Mouse (Mus musculus) embryonic facial prominence, embryonic 11.5 days (tissue): Measurements from ENCODE around the gene C5ar1. TPM values are rescaled to one million over a fixed set of nuclear protein-coding genes. Genes with fewer than 3 reads are reported as not detected.
"Not testable (repeated sequence)": the region's sequence is repeated elsewhere in the genome, so short reads cannot be mapped to it uniquely, and the experiment has no call there.

Experiments used
- ATAC-seq: fragments of 200-750 bp; cut with Nextera tagmentation; replicated peaks from 2 replicates; pipeline ENCODE4 v1.8.0; 2017; ENCODE audit warnings: low read depth; ENCODE audit not compliant: insufficient number of reproducible peaks, low FRiP score, low TSS enrichment
- DNase-seq: peaks from one replicate; pipeline ENCODE4 v3.0.0-alpha.2; 2015; ENCODE audit warnings: low spot score
- H3K27ac ChIP-seq: fragments of 300-500 bp; sonication (generic); replicated peaks from 2 replicates; pipeline ENCODE4 v1.5.1; 2014; ENCODE audit warnings: mild to moderate bottlenecking, low read depth, low read length, control low read depth
- H3K27me3 ChIP-seq: fragments of 300-500 bp; sonication (generic); 2 replicates; pipeline ENCODE4 v1.6.1; 2014; ENCODE audit warnings: mild to moderate bottlenecking, low read length, moderate library complexity, mixed read lengths; ENCODE audit not compliant: control insufficient read depth, insufficient read depth
- H3K36me3 ChIP-seq: fragments of 300-500 bp; sonication (generic); replicated peaks from 2 replicates; pipeline ENCODE4 v1.6.1; 2014; ENCODE audit warnings: low read depth, mild to moderate bottlenecking, low read length, moderate library complexity, mixed read lengths; ENCODE audit not compliant: control insufficient read depth, insufficient read depth
- H3K4me1 ChIP-seq: fragments of 300-500 bp; sonication (generic); 2 replicates; pipeline ENCODE4 v1.6.1; 2014; ENCODE audit warnings: low read length, mixed read lengths; ENCODE audit not compliant: control insufficient read depth, insufficient read depth
- H3K4me2 ChIP-seq: fragments of 300-500 bp; sonication (generic); 2 replicates; pipeline ENCODE4 v1.6.1; 2014; ENCODE audit warnings: low read depth, mild to moderate bottlenecking, control low read depth, low read length, moderate library complexity
- H3K4me3 ChIP-seq: fragments of 300-500 bp; sonication (generic); 2 replicates; pipeline ENCODE4 v1.5.1; 2014; ENCODE audit warnings: low read depth, low read length, control low read depth
- H3K9ac ChIP-seq: fragments of 300-500 bp; sonication (generic); replicated peaks from 2 replicates; pipeline ENCODE4 v1.6.1; 2014; ENCODE audit warnings: mild to moderate bottlenecking, control low read depth, low read length
- H3K9me3 ChIP-seq: fragments of 300-500 bp; sonication (generic); replicated peaks from 2 replicates; pipeline ENCODE4 v1.6.1; 2016; ENCODE audit warnings: mild to moderate bottlenecking, low read length, inconsistent platforms, mixed read lengths; ENCODE audit not compliant: control insufficient read depth
- WGBS: fragments of 180-500 bp; shearing (Covaris S2); extraction: QIAGEN DNeasy Blood & Tissue Kit; methylation state at CpG from one replicate; pipeline ENCODE4 v1.1.7; 2014; 5-methylcytosine and 5-hydroxymethylcytosine counted together
- polyA plus RNA-seq: library from polyadenylated mRNA; unstranded; fragments of >200 nt; fragmentation: Nextera tagmentation; extraction: Ambion mirVana; gene quantifications from 2 replicates; pipeline ENCODE4 v1.2.1, GENCODE M21; 2014

The C5ar1 gene
- 0.71 and 1.00 TPM in 2 replicates for polyA plus RNA-seq

- DNase-seq (no peak), ATAC-seq (no peak)
- no peaks in the 10 kb centered on the region for H3K9me3 ChIP-seq
- no peaks in the 10 kb centered on the region for H3K36me3 ChIP-seq
- no peak within 1 kb of the TSS for H3K9ac ChIP-seq
- H3K4me1 ChIP-seq: no peaks in the 10 kb centered on the region
- H3K4me3 ChIP-seq: no peak within 1 kb of the TSS
- H3K27me3 ChIP-seq: no peaks in the 10 kb centered on the region
- no peak within 1 kb of the TSS for H3K4me2 ChIP-seq
- H3K27ac ChIP-seq: no peak within 1 kb of the TSS
- 86% methylated on average over 5 of the region's 5 CpGs for WGBS
Measured at GRCm38 (mm10) chr7:16259110-16259590, at the start of gene C5ar1. Gene C5ar1, minus strand, starts transcription at chr7:16259540.

- no peak for ATAC-seq
- H3K27me3 ChIP-seq: peaks cover 11% of the 10 kb centered on the region; the same call in 1 of the 2 replicates
- H3K4me2 ChIP-seq: peak overlapping the region; percentile 100
- WGBS: 43% methylated on average over 16 of the region's 16 CpGs
- DNase-seq: no peak
- peak overlapping the region; percentile 71 for H3K4me3 ChIP-seq
- no peaks in the 10 kb centered on the region for H3K36me3 ChIP-seq
- no peaks in the 10 kb centered on the region for H3K9me3 ChIP-seq
- H3K27ac ChIP-seq: no peak overlapping the region
- H3K9ac ChIP-seq: peak overlapping the region; percentile 50
- H3K4me1 ChIP-seq: peaks cover 18% of the 10 kb centered on the region
Measured at GRCm38 (mm10) chr7:16308555-16309317, 49.4 kb upstream of the C5ar1 start.

GRCm38 (mm10) chr7:16308093-16308492 is 48.8 kb upstream of the C5ar1 start, which contains the start of gene Bbc3:
Gene Bbc3, plus strand, starts transcription at chr7:16308393.
- Histone ChIP-seq H3K27me3 (peaks cover 11% of the 10 kb centered on the region; the same call in 1 of the 2 replicates), H3K9ac (peak within 1 kb of the TSS; percentile 50), H3K4me1 (peaks cover 14% of the 10 kb centered on the region), H3K4me3 (peak within 1 kb of the TSS; percentile 71), H3K4me2 (peak within 1 kb of the TSS; percentile 100)
- not testable (repeated sequence) for ATAC-seq, H3K36me3 ChIP-seq, H3K9me3 ChIP-seq, DNase-seq, H3K27ac ChIP-seq
- 59% methylated on average over 1 of the region's 1 CpGs for WGBS

GRCm38 (mm10) chr7:16307141-16307540 is 47.8 kb upstream of the C5ar1 start:
- not testable (repeated sequence) for H3K4me3 ChIP-seq, H3K36me3 ChIP-seq, DNase-seq, H3K4me2 ChIP-seq, H3K27ac ChIP-seq, H3K9me3 ChIP-seq, ATAC-seq, H3K9ac ChIP-seq, H3K4me1 ChIP-seq
- H3K27me3 ChIP-seq: peaks cover 10% of the 10 kb centered on the region; the same call in 1 of the 2 replicates
- WGBS: 68% methylated on average over 6 of the region's 6 CpGs

GRCm38 (mm10) chr7:16299419-16300035 is 40.2 kb upstream of the C5ar1 start:
- Histone ChIP-seq H3K4me3 (peak overlapping the region; percentile 44), H3K9ac (peak overlapping the region; percentile 62), H3K36me3 (no peaks in the 10 kb centered on the region), H3K9me3 (no peaks in the 10 kb centered on the region), H3K4me2 (peak overlapping the region; percentile 90), H3K27me3 (no peaks in the 10 kb centered on the region), H3K4me1 (no peaks in the 10 kb centered on the region; the same call in none of the 2 replicates), H3K27ac (no peak overlapping the region; the same call in 1 of the 2 replicates)
- WGBS: under 1% methylated on average over 52 of the region's 52 CpGs
- ATAC-seq: peak; percentile 86
- DNase-seq: peak; percentile 91

- DNase-seq (no peak), ATAC-seq (no peak)
- H3K36me3 ChIP-seq: no peaks in the 10 kb centered on the region
- no peaks in the 10 kb centered on the region; the same call in none of the 2 replicates for H3K4me1 ChIP-seq
- peak overlapping the region; percentile 62 for H3K9ac ChIP-seq
- no peaks in the 10 kb centered on the region for H3K27me3 ChIP-seq
- H3K4me2 ChIP-seq: peak overlapping the region; percentile 90
- no peaks in the 10 kb centered on the region for H3K9me3 ChIP-seq
- H3K4me3 ChIP-seq: peak overlapping the region; percentile 44
- H3K27ac ChIP-seq: no peak overlapping the region
- 74% methylated on average over 5 of the region's 5 CpGs for WGBS
Measured at GRCm38 (mm10) chr7:16298927-16299326, 39.6 kb upstream of the C5ar1 start.

GRCm38 (mm10) chr7:16297616-16298015 is 38.3 kb upstream of the C5ar1 start:
- no peak overlapping the region for H3K9ac ChIP-seq
- no peaks in the 10 kb centered on the region for H3K9me3 ChIP-seq
- WGBS: 55% methylated on average over 2 of the region's 2 CpGs
- H3K27me3 ChIP-seq: no peaks in the 10 kb centered on the region
- no peaks in the 10 kb centered on the region; the same call in none of the 2 replicates for H3K4me1 ChIP-seq
- H3K4me3 ChIP-seq: no peak overlapping the region
- H3K27ac ChIP-seq: no peak overlapping the region; the same call in 1 of the 2 replicates
- no peak for ATAC-seq
- H3K4me2 ChIP-seq: no peak overlapping the region
- DNase-seq: no peak
- H3K36me3 ChIP-seq: no peaks in the 10 kb centered on the region
